Comparison of ENCODE assay signal across 21 mouse cellular contexts in the genomic region with DNA sequence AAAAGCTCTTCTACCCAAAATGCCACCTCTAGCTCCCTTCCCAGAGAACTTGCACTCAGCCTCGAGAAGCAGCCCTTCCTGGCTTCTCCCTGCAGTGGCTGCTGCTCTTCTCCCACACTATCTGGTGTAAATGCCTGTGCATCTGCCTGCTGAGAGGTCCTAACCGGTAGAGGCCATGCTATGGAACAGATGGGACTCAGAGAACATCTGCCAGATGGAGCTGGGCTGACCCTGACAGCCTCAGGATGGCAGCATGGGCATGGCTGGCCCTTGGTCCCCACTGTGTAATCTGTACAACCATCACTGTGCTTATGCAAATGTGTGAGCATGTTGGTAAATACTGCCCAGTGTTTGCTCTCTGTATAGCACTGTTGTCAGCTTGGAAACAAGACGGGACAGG. TPM values are rescaled to one million over a fixed set of nuclear protein-coding genes. Genes with fewer than 3 reads are reported as not detected.
A peak's percentile ranks its signal among the peaks of the same experiment; 100 is the strongest.
DNase-seq lines count a peak whose midpoint lies in the region; ATAC-seq and TF ChIP-seq lines count a peak whose summit lies in the region.
"Had no signal": no experiment of that assay in that cellular context is flagged by ENCODE, and none has a peak within 500 bp of the region (broad histone marks: within the 10 kb centered on the region; RNA-seq: fewer than 3 reads in every experiment).

No protein-coding gene starts in this region.

- H3K4me3 ChIP-seq in forebrain, embryonic 14.5 days (ENCODE audit: low read depth, low read length), result no peak overlapping the region
- H3K4me3 ChIP-seq in forebrain, embryonic 11.5 days (ENCODE audit: low read depth, low read length), result no peak overlapping the region
- no peak overlapping the region for H3K4me3 ChIP-seq in kidney, embryonic 14.5 days (ENCODE audit: low read length)
- H3K4me3 ChIP-seq in midbrain, embryonic 13.5 days (replicated peaks), result no peak overlapping the region
- no peak overlapping the region for H3K4me3 ChIP-seq in midbrain, embryonic 11.5 days (ENCODE audit: low read depth, low read length)
- H3K4me3 ChIP-seq: forebrain, embryonic 10.5 days; left cerebral cortex, adult 2 months; neural tube, embryonic 13.5 days had no signal

- TF ChIP-seq CTCF in brain, embryonic 14.5 days (IDR thresholded peaks at IDR 0.05; ENCODE audit: borderline replicate concordance, extremely low read depth, insufficient read depth, insufficient read length), result no peak

- DNase-seq in forebrain, embryonic 14.5 days (ENCODE audit: low spot score), result no peak
- no peak for DNase-seq in forebrain, embryonic 11.5 days (ENCODE audit: low spot score)
- DNase-seq in kidney, adult 18-20 months, result no peak
- peak; percentile 27 for DNase-seq in brain, embryonic 14.5 days (ENCODE audit: low read depth)
- DNase-seq in retina, embryonic 14.5 days (ENCODE audit: low spot score), result peak; percentile 24
- DNase-seq in midbrain, embryonic 11.5 days (ENCODE audit: low spot score, missing footprints), result no peak
- DNase-seq: adrenal gland, postnatal 14 days; cerebellum, adult 11 months; thymus, adult 2 months had no signal

- 62% methylated on average over 3 of the region's 3 CpGs for WGBS in forebrain, embryonic 14.5 days
- whole genome bisulfite sequencing in forebrain, embryonic 11.5 days, result 79% methylated on average over 3 of the region's 3 CpGs
- WGBS in kidney, embryonic 14.5 days, result 38% methylated on average over 3 of the region's 3 CpGs
- WGBS in midbrain, embryonic 13.5 days, result 57% methylated on average over 3 of the region's 3 CpGs
- 62% methylated on average over 3 of the region's 3 CpGs for WGBS in midbrain, embryonic 11.5 days

- H3K9ac ChIP-seq in forebrain, embryonic 14.5 days (ENCODE audit: low read length), result peak overlapping the region; percentile 10; the same call in 1 of the 2 replicates
- no peak overlapping the region for H3K9ac ChIP-seq in forebrain, embryonic 11.5 days (ENCODE audit: low read length)
- no peak overlapping the region for H3K9ac ChIP-seq in kidney, embryonic 14.5 days (ENCODE audit: low read depth, low read length)
- no peak overlapping the region for H3K9ac ChIP-seq in midbrain, embryonic 13.5 days (replicated peaks)
- no peak overlapping the region for H3K9ac ChIP-seq in midbrain, embryonic 11.5 days (ENCODE audit: low read length)
- H3K9ac ChIP-seq: neural tube, embryonic 13.5 days had no signal

- H3K27ac ChIP-seq in forebrain, embryonic 14.5 days (ENCODE audit: low read depth, low read length), result no peak overlapping the region
- H3K27ac ChIP-seq in forebrain, embryonic 11.5 days (ENCODE audit: low read depth, low read length), result no peak overlapping the region
- H3K27ac ChIP-seq in kidney, embryonic 14.5 days (ENCODE audit: low read depth, low read length), result peak overlapping the region; percentile 67
- H3K27ac ChIP-seq in midbrain, embryonic 13.5 days, result no peak overlapping the region
- H3K27ac ChIP-seq in midbrain, embryonic 11.5 days (ENCODE audit: low read depth, low read length), result no peak overlapping the region
- H3K27ac ChIP-seq: forebrain, embryonic 10.5 days; left cerebral cortex, adult 2 months; macrophage; stomach, postnatal 0 days had no signal

- H3K36me3 ChIP-seq in forebrain, embryonic 14.5 days (ENCODE audit: control insufficient read depth, insufficient read depth, low read length), result peaks cover 18% of the 10 kb centered on the region
- no peaks in the 10 kb centered on the region for H3K36me3 ChIP-seq in forebrain, embryonic 11.5 days (ENCODE audit: control insufficient read depth, insufficient read depth, low read length)
- H3K36me3 ChIP-seq in kidney, embryonic 14.5 days (ENCODE audit: control insufficient read depth, insufficient read depth, low read length), result peaks cover 21% of the 10 kb centered on the region; the same call in 1 of the 2 replicates
- peaks cover 17% of the 10 kb centered on the region for H3K36me3 ChIP-seq in midbrain, embryonic 13.5 days
- H3K36me3 ChIP-seq in midbrain, embryonic 11.5 days (ENCODE audit: control insufficient read depth, insufficient read depth, low read length), result no peaks in the 10 kb centered on the region

- H3K4me2 ChIP-seq in forebrain, embryonic 14.5 days (ENCODE audit: low read length), result no peak overlapping the region
- H3K4me2 ChIP-seq in forebrain, embryonic 11.5 days (ENCODE audit: low read depth, low read length, severe bottlenecking), result no peak overlapping the region
- no peak overlapping the region for H3K4me2 ChIP-seq in kidney, embryonic 14.5 days (replicated peaks; ENCODE audit: low read depth, low read length)
- no peak overlapping the region for H3K4me2 ChIP-seq in midbrain, embryonic 13.5 days (replicated peaks)
- no peak overlapping the region for H3K4me2 ChIP-seq in midbrain, embryonic 11.5 days
- H3K4me2 ChIP-seq: heart, embryonic 11.5 days; neural tube, embryonic 13.5 days had no signal

- peaks cover 7% of the 10 kb centered on the region; the same call in 1 of the 2 replicates for H3K4me1 ChIP-seq in forebrain, embryonic 14.5 days (ENCODE audit: control insufficient read depth, insufficient read depth, low read length)
- no peaks in the 10 kb centered on the region; the same call in 1 of the 2 replicates for H3K4me1 ChIP-seq in forebrain, embryonic 11.5 days (replicated peaks; ENCODE audit: control insufficient read depth, insufficient read depth, low read length)
- H3K4me1 ChIP-seq in kidney, embryonic 14.5 days (ENCODE audit: control insufficient read depth, insufficient read depth, low read length), result peaks cover 30% of the 10 kb centered on the region
- H3K4me1 ChIP-seq in midbrain, embryonic 13.5 days (replicated peaks), result peaks cover 33% of the 10 kb centered on the region
- H3K4me1 ChIP-seq in midbrain, embryonic 11.5 days (ENCODE audit: control insufficient read depth, insufficient read depth, low read length), result no peaks in the 10 kb centered on the region; the same call in 1 of the 2 replicates

- ATAC-seq in forebrain, embryonic 14.5 days, result no peak
- ATAC-seq in forebrain, embryonic 11.5 days (replicated peaks; ENCODE audit: low FRiP score), result no peak
- no peak for ATAC-seq in kidney, embryonic 14.5 days (ENCODE audit: low FRiP score, low TSS enrichment)
- no peak for ATAC-seq in midbrain, embryonic 13.5 days
- no peak for ATAC-seq in midbrain, embryonic 11.5 days (ENCODE audit: low FRiP score)
- ATAC-seq: inflammation-experienced regulatory T-cells, adult 6 months had no signal

- no peaks in the 10 kb centered on the region for H3K27me3 ChIP-seq in forebrain, embryonic 14.5 days (replicated peaks; ENCODE audit: control insufficient read depth, insufficient read depth, low read length)
- no peaks in the 10 kb centered on the region for H3K27me3 ChIP-seq in forebrain, embryonic 11.5 days (ENCODE audit: control insufficient read depth, insufficient read depth, low read length)
- no peaks in the 10 kb centered on the region for H3K27me3 ChIP-seq in kidney, embryonic 14.5 days (ENCODE audit: control insufficient read depth, insufficient read depth, low read length)
- H3K27me3 ChIP-seq in midbrain, embryonic 13.5 days, result no peaks in the 10 kb centered on the region
- no peaks in the 10 kb centered on the region for H3K27me3 ChIP-seq in midbrain, embryonic 11.5 days (ENCODE audit: control insufficient read depth, insufficient read depth, low read length)
- H3K27me3 ChIP-seq: neural tube, embryonic 13.5 days had no signal

- no peaks in the 10 kb centered on the region for H3K9me3 ChIP-seq in forebrain, embryonic 14.5 days (replicated peaks; ENCODE audit: control insufficient read depth, low read length)
- H3K9me3 ChIP-seq in forebrain, embryonic 11.5 days (ENCODE audit: control insufficient read depth, low read length), result no peaks in the 10 kb centered on the region
- H3K9me3 ChIP-seq in kidney, embryonic 14.5 days (ENCODE audit: control insufficient read depth, low read length), result no peaks in the 10 kb centered on the region
- no peaks in the 10 kb centered on the region for H3K9me3 ChIP-seq in midbrain, embryonic 13.5 days
- H3K9me3 ChIP-seq in midbrain, embryonic 11.5 days (ENCODE audit: control insufficient read depth, low read length), result no peaks in the 10 kb centered on the region
- H3K9me3 ChIP-seq: forebrain, embryonic 10.5 days; neural tube, embryonic 13.5 days had no signal

- no peak for TF ChIP-seq POLR2A in brain, embryonic 14.5 days (IDR thresholded peaks at IDR 0.05; ENCODE audit: borderline replicate concordance, extremely low read depth, insufficient read depth, insufficient read length, poor library complexity, severe bottlenecking)

RNA-seq across cellular contexts. Expression of a gene that starts 19.7 kb away (rescaled TPM):
- 0.11 TPM in 2 replicates for polyA plus RNA-seq in forebrain, embryonic 14.5 days (2014; fragmentation: Nextera tagmentation; extraction: Ambion mirVana)
- polyA plus RNA-seq in forebrain, embryonic 11.5 days (2014; fragmentation: Nextera tagmentation; extraction: Ambion mirVana), result 0.44 and 0.60 TPM in 2 replicates
- polyA plus RNA-seq in kidney, embryonic 14.5 days (2014; fragmentation: Nextera tagmentation; extraction: Ambion mirVana), result 0.41 and 0.42 TPM in 2 replicates
- 0.10 and 0.45 TPM in 2 replicates for polyA plus RNA-seq in brain, embryonic 14.5 days (2012; rRNA removed)
- 0.17 and 0.22 TPM in 2 replicates for polyA plus RNA-seq in midbrain, embryonic 13.5 days (2015; fragmentation: Nextera tagmentation; extraction: Ambion mirVana)
- 0.23 and 0.40 TPM in 2 replicates for polyA plus RNA-seq in midbrain, embryonic 11.5 days (2014; fragmentation: Nextera tagmentation; extraction: Ambion mirVana)
- polyA plus RNA-seq: liver, adult 2 months; liver, embryonic 16.5 days; small intestine, adult 2 months had no signal

RNA-seq across cellular contexts. Expression of a gene that starts 32.6 kb away (rescaled TPM):
- 7.1 and 8.7 TPM in 2 replicates for polyA plus RNA-seq in forebrain, embryonic 14.5 days (2014; fragmentation: Nextera tagmentation; extraction: Ambion mirVana)
- 16.7 and 17.3 TPM in 2 replicates for polyA plus RNA-seq in forebrain, embryonic 11.5 days (2014; fragmentation: Nextera tagmentation; extraction: Ambion mirVana)
- polyA plus RNA-seq in kidney, embryonic 14.5 days (2014; fragmentation: Nextera tagmentation; extraction: Ambion mirVana), result 12.2 and 18.1 TPM in 2 replicates
- polyA plus RNA-seq in brain, embryonic 14.5 days (2012; rRNA removed), result 20.0 and 23.4 TPM in 2 replicates
- polyA plus RNA-seq in midbrain, embryonic 13.5 days (2015; fragmentation: Nextera tagmentation; extraction: Ambion mirVana), result 16.3 and 16.8 TPM in 2 replicates
- polyA plus RNA-seq in midbrain, embryonic 11.5 days (2014; fragmentation: Nextera tagmentation; extraction: Ambion mirVana), result 8.7 and 9.0 TPM in 2 replicates

RNA-seq across cellular contexts. Expression of a gene that starts 32.9 kb away (rescaled TPM):
- polyA plus RNA-seq in forebrain, embryonic 14.5 days (2014; fragmentation: Nextera tagmentation; extraction: Ambion mirVana), result 62.9 and 71.7 TPM in 2 replicates
- 48.0 and 50.8 TPM in 2 replicates for polyA plus RNA-seq in forebrain, embryonic 11.5 days (2014; fragmentation: Nextera tagmentation; extraction: Ambion mirVana)
- polyA plus RNA-seq in kidney, embryonic 14.5 days (2014; fragmentation: Nextera tagmentation; extraction: Ambion mirVana), result 58.7 and 102 TPM in 2 replicates
- polyA plus RNA-seq in brain, embryonic 14.5 days (2012; rRNA removed), result 77.6 and 95.4 TPM in 2 replicates
- 37.2 and 42.2 TPM in 2 replicates for polyA plus RNA-seq in midbrain, embryonic 13.5 days (2015; fragmentation: Nextera tagmentation; extraction: Ambion mirVana)
- polyA plus RNA-seq in midbrain, embryonic 11.5 days (2014; fragmentation: Nextera tagmentation; extraction: Ambion mirVana), result 40.1 and 42.8 TPM in 2 replicates

Comparison
In these comparisons a context has a peak if more than half of its experiments do, and no peak if none do; other contexts are left out.
1. DNase-seq: peak in brain, embryonic 14.5 days (single experiment) and retina, embryonic 14.5 days (single experiment); none in forebrain, embryonic 14.5 days (single experiment), forebrain, embryonic 11.5 days (single experiment), kidney, adult 18-20 months (single experiment) and midbrain, embryonic 11.5 days (single experiment).